Mouse (Mus musculus) lung, embryonic 16.5 days (tissue): ENCODE data around the gene Vwa8. TPM values are rescaled to one million over a fixed set of nuclear protein-coding genes. Genes with fewer than 3 reads are reported as not detected.

Experiments used
- ATAC-seq: fragments of 200-750 bp; cut with Nextera tagmentation; 2 replicates; pipeline ENCODE4 v1.8.0; 2017; ENCODE audit warnings: low read depth, mild to moderate bottlenecking, moderate library complexity
- H3K27ac ChIP-seq: fragments of 300-500 bp; sonication (generic); 2 replicates; pipeline ENCODE4 v1.5.1; 2014; ENCODE audit warnings: mild to moderate bottlenecking, control low read depth, low read length
- H3K27me3 ChIP-seq: fragments of 300-500 bp; sonication (generic); 2 replicates; pipeline ENCODE4 v1.6.1; 2014; ENCODE audit warnings: low read depth, low read length, mixed read lengths; ENCODE audit not compliant: control insufficient read depth, insufficient read depth
- H3K36me3 ChIP-seq: fragments of 300-500 bp; sonication (generic); 2 replicates; pipeline ENCODE4 v1.6.1; 2014; ENCODE audit warnings: low read length; ENCODE audit not compliant: control insufficient read depth, insufficient read depth
- H3K4me1 ChIP-seq: fragments of 300-500 bp; sonication (generic); replicated peaks from 2 replicates; pipeline ENCODE4 v1.6.1; 2014; ENCODE audit warnings: low read length, mixed read lengths; ENCODE audit not compliant: control insufficient read depth, insufficient read depth
- H3K4me2 ChIP-seq: fragments of 300-500 bp; sonication (generic); 2 replicates; pipeline ENCODE4 v1.6.1; 2014; ENCODE audit warnings: low read depth, low read length, control low read depth
- H3K4me3 ChIP-seq: fragments of 300-500 bp; sonication (generic); 2 replicates; pipeline ENCODE4 v1.5.1; 2014; ENCODE audit warnings: mild to moderate bottlenecking, low read length, control low read depth
- H3K9ac ChIP-seq: fragments of 300-500 bp; sonication (generic); 2 replicates; pipeline ENCODE4 v1.6.1; 2014; ENCODE audit warnings: low read length, control low read depth
- H3K9me3 ChIP-seq: fragments of 300-500 bp; sonication (generic); 2 replicates; pipeline ENCODE4 v1.6.1; 2016; ENCODE audit warnings: low read length; ENCODE audit not compliant: control insufficient read depth
- WGBS: fragments of 180-500 bp; shearing (Covaris S2); extraction: QIAGEN DNeasy Blood & Tissue Kit; methylation state at CpG from one replicate; pipeline ENCODE4 v1.1.7; 2014; 5-methylcytosine and 5-hydroxymethylcytosine counted together
- polyA plus RNA-seq: library from polyadenylated mRNA; unstranded; fragments of >200 nt; fragmentation: Nextera tagmentation; extraction: Ambion mirVana; gene quantifications from 2 replicates; pipeline ENCODE4 v1.2.1, GENCODE M21; 2015

The Vwa8 gene
- polyA plus RNA-seq, 1 experiment from 2014 or later = 10.3 TPM

- Histone ChIP-seq H3K4me3 (no peak overlapping the region), H3K27ac (no peak overlapping the region), H3K4me1 (peaks cover 11% of the 10 kb centered on the region), H3K9ac (no peak overlapping the region), H3K9me3 (no peaks in the 10 kb centered on the region), H3K36me3 (no peaks in the 10 kb centered on the region), H3K27me3 (no peaks in the 10 kb centered on the region), H3K4me2 (no peak overlapping the region)
- ATAC-seq = no peak
- WGBS = 89% methylated on average over 8 of the region's 8 CpGs
These were observed 182.4 kb downstream of the Vwa8 start for GRCm38 (mm10) chr14:79031230-79031740.

DNA sequence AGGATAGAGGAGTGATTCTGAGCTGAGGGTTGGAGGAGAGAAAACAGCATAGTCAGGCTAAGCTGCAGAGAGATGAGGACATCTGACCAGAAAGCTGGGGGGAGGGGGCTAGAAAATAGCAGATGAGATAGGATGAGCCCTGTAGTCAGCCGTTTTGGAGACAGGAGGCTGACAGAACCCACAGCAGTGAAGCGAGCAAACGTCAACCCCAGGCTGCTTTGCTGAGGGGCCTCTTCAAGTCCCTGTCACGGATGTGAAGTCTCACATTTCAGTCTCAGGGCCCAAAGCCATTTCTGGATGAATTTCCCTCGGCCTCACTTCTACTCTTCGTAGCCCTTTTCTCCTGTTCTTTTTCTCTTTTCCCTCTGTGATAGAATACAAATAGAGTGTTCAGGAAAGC, 184.5 kb downstream of the Vwa8 start:
- whole genome bisulfite sequencing = 30% methylated on average over 6 of the region's 6 CpGs
- Histone ChIP-seq H3K4me3 (no peak overlapping the region), H3K9ac (no peak overlapping the region), H3K36me3 (no peaks in the 10 kb centered on the region), H3K4me1 (peaks cover 11% of the 10 kb centered on the region), H3K27me3 (no peaks in the 10 kb centered on the region), H3K4me2 (no peak overlapping the region), H3K9me3 (no peaks in the 10 kb centered on the region), H3K27ac (peak overlapping the region; percentile 71)
- ATAC-seq = no peak

GRCm38 (mm10) chr14:79034511-79034913, 185.7 kb downstream of the Vwa8 start:
- Histone ChIP-seq H3K36me3 (no peaks in the 10 kb centered on the region), H3K4me2 (0 out of 2 replicates have a peak overlapping the region, but pooled peaks have one; percentile 22), H3K4me1 (peaks cover 11% of the 10 kb centered on the region), H3K27me3 (no peaks in the 10 kb centered on the region), H3K27ac (peak overlapping the region; percentile 73), H3K9ac (no peak overlapping the region), H3K4me3 (no peak overlapping the region), H3K9me3 (no peaks in the 10 kb centered on the region)
- peak; percentile 95 for ATAC-seq
- 17% methylated on average over 9 of the region's 9 CpGs for WGBS

DNA sequence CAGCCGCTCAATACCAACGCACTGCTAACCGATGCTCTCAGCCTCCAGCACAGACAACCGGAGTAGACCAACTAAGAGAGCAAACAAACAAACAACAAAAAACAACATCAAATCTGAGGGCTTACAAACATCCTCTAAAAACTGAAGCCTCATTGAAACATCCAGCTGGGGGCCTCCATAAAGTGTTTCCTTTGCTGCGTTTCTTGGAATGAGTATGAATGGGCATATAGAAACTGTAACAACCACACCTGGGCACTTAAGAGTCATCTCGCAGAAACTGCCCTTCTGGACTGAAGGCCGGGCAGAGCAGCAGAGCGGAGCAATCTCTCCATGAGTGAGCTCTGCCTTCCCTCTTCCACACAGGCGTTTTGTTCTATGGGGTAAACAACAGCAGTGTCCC, 186.7 kb downstream of the Vwa8 start:
- no peak for ATAC-seq
- no peak overlapping the region for H3K27ac ChIP-seq
- no peak overlapping the region for H3K9ac ChIP-seq
- WGBS = 80% methylated on average over 9 of the region's 9 CpGs
- no peak overlapping the region for H3K4me3 ChIP-seq
- 0 out of 2 replicates have a peak, but pooled peaks cover 2% of the 10 kb centered on the region for H3K36me3 ChIP-seq
- H3K4me1 ChIP-seq = peaks cover 11% of the 10 kb centered on the region
- no peak overlapping the region for H3K4me2 ChIP-seq
- H3K27me3 ChIP-seq = no peaks in the 10 kb centered on the region
- H3K9me3 ChIP-seq = no peaks in the 10 kb centered on the region

DNA sequence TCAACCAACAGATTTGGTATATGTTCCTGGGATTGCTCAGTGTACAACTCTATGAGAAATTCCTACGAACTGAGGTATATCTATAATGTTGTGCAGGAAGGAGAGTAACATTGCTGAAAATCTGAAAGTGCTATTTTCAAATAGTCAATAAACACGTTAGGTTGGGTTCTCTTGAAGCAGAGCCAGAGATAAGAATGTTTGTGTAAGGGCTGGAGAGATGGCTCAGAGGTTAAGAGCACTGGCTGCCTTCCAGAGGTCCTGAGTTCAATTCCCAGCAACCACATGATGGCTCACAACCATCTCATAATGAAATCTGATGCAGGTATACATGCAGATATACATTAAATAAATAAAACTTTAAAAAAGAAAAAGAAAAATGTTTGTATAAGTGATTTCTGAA, 198.3 kb downstream of the Vwa8 start:
- Histone ChIP-seq H3K4me3 (no peak overlapping the region), H3K9me3 (no peaks in the 10 kb centered on the region), H3K4me2 (no peak overlapping the region), H3K4me1 (no peaks in the 10 kb centered on the region), H3K27me3 (no peaks in the 10 kb centered on the region), H3K27ac (no peak overlapping the region), H3K36me3 (peaks cover 2% of the 10 kb centered on the region; the same call in 1 of the 2 replicates), H3K9ac (no peak overlapping the region)
- WGBS = 34% methylated on average over 2 of the region's 2 CpGs
- ATAC-seq = no peak

GRCm38 (mm10) chr14:79047956-79048355, 199.1 kb downstream of the Vwa8 start:
- no peak overlapping the region for H3K9ac ChIP-seq
- H3K27ac ChIP-seq = no peak overlapping the region
- H3K9me3 ChIP-seq = no peaks in the 10 kb centered on the region
- no peaks in the 10 kb centered on the region for H3K27me3 ChIP-seq
- H3K4me1 ChIP-seq = no peaks in the 10 kb centered on the region
- H3K36me3 ChIP-seq = peaks cover 2% of the 10 kb centered on the region; the same call in 1 of the 2 replicates
- H3K4me2 ChIP-seq = no peak overlapping the region
- H3K4me3 ChIP-seq = no peak overlapping the region
- WGBS = 62% methylated on average over 6 of the region's 6 CpGs
- ATAC-seq = no peak

- Histone ChIP-seq H3K9ac (no peak overlapping the region), H3K27ac (no peak overlapping the region), H3K4me3 (no peak overlapping the region), H3K27me3 (no peaks in the 10 kb centered on the region), H3K36me3 (no peaks in the 10 kb centered on the region), H3K4me2 (no peak overlapping the region), H3K4me1 (no peaks in the 10 kb centered on the region), H3K9me3 (no peaks in the 10 kb centered on the region)
- no peak for ATAC-seq
- WGBS = 66% methylated on average over 11 of the region's 11 CpGs
These were observed 200.7 kb downstream of the Vwa8 start for GRCm38 (mm10) chr14:79049544-79049943.

DNA sequence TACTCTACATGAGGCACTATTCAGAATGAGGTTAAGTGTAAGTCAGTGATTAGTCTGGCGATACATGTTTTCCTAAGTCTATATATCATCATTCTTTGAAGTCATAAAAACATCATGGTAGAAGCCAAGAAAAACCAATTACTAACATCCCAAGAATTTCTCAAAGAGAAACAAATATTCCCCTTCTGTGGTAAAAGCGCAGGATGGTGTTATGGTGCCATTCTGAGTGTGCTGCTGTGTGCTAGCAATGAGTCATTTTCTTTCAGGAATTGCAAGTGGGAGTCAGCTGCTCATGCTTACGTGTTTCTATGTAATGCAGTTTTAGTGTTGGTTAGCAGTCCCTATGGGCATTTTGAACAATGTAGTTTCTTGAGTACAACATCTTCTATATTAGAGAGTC, 216.8 kb downstream of the Vwa8 start:
- no peak overlapping the region for H3K27ac ChIP-seq
- H3K4me1 ChIP-seq = no peaks in the 10 kb centered on the region
- H3K9me3 ChIP-seq = no peaks in the 10 kb centered on the region
- H3K4me3 ChIP-seq = no peak overlapping the region
- H3K9ac ChIP-seq = no peak overlapping the region
- ATAC-seq = no peak
- H3K4me2 ChIP-seq = no peak overlapping the region
- H3K27me3 ChIP-seq = no peaks in the 10 kb centered on the region
- WGBS = 86% methylated on average over 3 of the region's 3 CpGs
- H3K36me3 ChIP-seq = no peaks in the 10 kb centered on the region

DNA sequence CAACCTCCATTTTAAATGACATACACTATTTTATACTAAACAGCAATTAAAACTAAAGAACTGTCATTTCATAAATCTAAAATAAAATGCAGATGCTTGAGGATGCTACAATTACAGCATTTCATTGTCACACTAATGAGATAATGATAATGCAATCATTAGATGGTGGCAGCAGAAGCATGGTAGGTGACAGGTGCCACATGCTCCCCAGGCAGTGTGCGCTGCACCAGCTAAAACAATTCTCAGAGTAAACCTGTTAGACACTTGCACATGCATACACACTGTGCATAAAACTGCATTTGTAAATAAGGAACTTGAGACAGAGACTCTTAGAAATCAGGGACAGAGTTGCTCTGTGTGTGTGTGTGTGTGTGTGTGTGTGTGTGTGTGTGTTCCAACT, 220.7 kb downstream of the Vwa8 start:
- Histone ChIP-seq H3K9ac (no peak overlapping the region), H3K4me1 (no peaks in the 10 kb centered on the region), H3K36me3 (no peaks in the 10 kb centered on the region), H3K4me2 (no peak overlapping the region), H3K4me3 (no peak overlapping the region), H3K27me3 (no peaks in the 10 kb centered on the region), H3K9me3 (no peaks in the 10 kb centered on the region), H3K27ac (no peak overlapping the region)
- ATAC-seq = no peak
- 100% methylated on average over 1 of the region's 1 CpGs for WGBS

GRCm38 (mm10) chr14:79074786-79075185, 225.9 kb downstream of the Vwa8 start:
- Histone ChIP-seq H3K36me3 (no peaks in the 10 kb centered on the region), H3K9me3 (no peaks in the 10 kb centered on the region), H3K4me3 (no peak overlapping the region), H3K4me2 (no peak overlapping the region), H3K27me3 (no peaks in the 10 kb centered on the region), H3K4me1 (peaks cover 2% of the 10 kb centered on the region; the same call in 1 of the 2 replicates), H3K27ac (no peak overlapping the region), H3K9ac (no peak overlapping the region)
- no peak for ATAC-seq
- WGBS = 68% methylated on average over 8 of the region's 8 CpGs
